Mouse (Mus musculus): ENCODE results near the gene Olfr10.

DNA sequence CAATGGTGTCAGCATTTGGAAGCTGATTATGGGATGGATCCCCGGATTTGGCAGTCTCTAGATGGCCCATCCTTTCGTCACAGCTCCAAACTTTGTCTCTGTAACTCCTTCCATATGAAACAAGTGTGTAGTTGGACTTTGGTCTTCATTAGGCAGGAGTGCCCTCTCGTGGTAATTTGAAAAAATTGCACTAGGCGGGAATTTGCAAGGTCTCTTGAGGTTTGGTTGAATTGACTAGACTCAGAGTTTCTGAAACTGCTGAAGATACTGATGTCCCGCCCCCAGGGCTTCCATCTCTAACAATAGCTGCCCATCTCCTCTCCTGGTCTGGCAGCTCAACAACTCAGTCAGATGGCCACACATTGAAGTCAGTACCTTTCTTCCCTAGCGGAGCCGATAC is 33.2 kb upstream of the Olfr10 start:
- no peak for TF ChIP-seq POLR2A (IDR thresholded peaks at IDR 0.05; ENCODE audit: control insufficient read depth, low read depth, low read length)
- no peak for TF ChIP-seq CTCF (IDR thresholded peaks at IDR 0.05; ENCODE audit: control insufficient read depth, insufficient read depth, insufficient replicate concordance, low read depth, low read length)
